Mouse (Mus musculus) lung, postnatal 14 days (tissue): Measurements from ENCODE around the gene Tarbp1.
"Not testable (repeated sequence)": the region's sequence is repeated elsewhere in the genome, so short reads cannot be mapped to it uniquely, and the experiment has no call there.

ENCODE experiments used
- DNase-seq: peaks from one replicate; pipeline ENCODE4 v3.0.0; 2021

The Tarbp1 gene

GRCm38 (mm10) chr8:126405030-126405429 is 69.8 kb downstream of the Tarbp1 start:
- DNase-seq: no peak

GRCm38 (mm10) chr8:126404550-126404949 is 70.3 kb downstream of the Tarbp1 start:
- not testable (repeated sequence) for DNase-seq

GRCm38 (mm10) chr8:126398349-126398748 is 76.5 kb downstream of the Tarbp1 start:
- DNase-seq: no peak

GRCm38 (mm10) chr8:126395917-126396316 is 78.9 kb downstream of the Tarbp1 start:
- no peak for DNase-seq

- no peak for DNase-seq
Measured at GRCm38 (mm10) chr8:126395386-126395785, 79.5 kb downstream of the Tarbp1 start.

GRCm38 (mm10) chr8:126391541-126391940 is 83.3 kb downstream of the Tarbp1 start:
- DNase-seq: peak; percentile 10

GRCm38 (mm10) chr8:126387566-126387965 is 87.3 kb downstream of the Tarbp1 start:
- DNase-seq: no peak

GRCm38 (mm10) chr8:126382749-126383148 is 92.1 kb downstream of the Tarbp1 start:
- peak; percentile 23 for DNase-seq

GRCm38 (mm10) chr8:126382216-126382615 is 92.6 kb downstream of the Tarbp1 start:
- DNase-seq: no peak

- no peak for DNase-seq
Measured at GRCm38 (mm10) chr8:126381299-126381698, 93.6 kb downstream of the Tarbp1 start.

- DNase-seq: no peak
Measured at GRCm38 (mm10) chr8:126380141-126380540, 94.7 kb downstream of the Tarbp1 start.

GRCm38 (mm10) chr8:126379580-126379979 is 95.3 kb downstream of the Tarbp1 start:
- DNase-seq: no peak
